8 mouse cellular contexts compared by ENCODE assay signal in the genomic region with DNA sequence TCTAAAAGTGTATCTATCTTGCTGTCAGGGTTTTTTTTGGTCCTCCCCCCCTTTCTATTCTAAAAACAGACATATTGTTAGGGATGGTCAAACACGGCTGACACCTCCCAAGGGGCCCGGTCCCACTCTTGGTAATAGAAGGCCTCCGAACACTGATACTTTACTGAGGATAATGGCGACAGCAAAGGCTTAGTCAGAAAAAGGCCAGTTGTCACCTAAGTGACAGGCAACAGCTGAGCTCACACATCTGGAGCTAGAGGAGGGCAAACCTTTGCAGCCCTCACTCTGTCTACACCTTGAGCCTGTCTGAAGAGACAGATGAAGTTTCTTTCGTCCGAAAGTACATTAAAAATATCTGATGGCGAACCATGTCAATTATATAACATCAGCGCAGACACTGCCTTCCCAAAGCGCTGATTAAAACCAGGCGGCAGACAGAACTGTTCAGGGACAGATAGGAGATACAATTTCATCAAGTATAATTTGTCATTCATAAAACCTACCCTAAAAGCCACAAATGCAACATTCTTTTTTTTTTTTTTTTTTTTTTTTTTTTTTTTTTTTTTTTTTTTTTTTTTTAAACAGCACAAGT. TPM values are rescaled to one million over a fixed set of nuclear protein-coding genes. Genes with fewer than 3 reads are reported as not detected.
A peak's percentile ranks its signal among the peaks of the same experiment; 100 is the strongest.
DNase-seq lines count a peak whose midpoint lies in the region; ATAC-seq and TF ChIP-seq lines count a peak whose summit lies in the region.

No protein-coding gene starts in this region.

- H3K27me3 ChIP-seq in testis, adult 2 months (ENCODE audit: control insufficient read depth, insufficient read depth, low read length): no peaks in the 10 kb centered on the region
- no peaks in the 10 kb centered on the region for H3K27me3 ChIP-seq in limb, embryonic 12.5 days
- no peaks in the 10 kb centered on the region for H3K27me3 ChIP-seq in neural tube, embryonic 14.5 days (ENCODE audit: control insufficient read depth, insufficient read depth, low read length)

- peak; percentile 61 for DNase-seq in adrenal gland, adult 2 months
- no peak for DNase-seq in adrenal gland, postnatal 10 days
- no peak for DNase-seq in testis, postnatal 10 days (ENCODE audit: low spot score)
- DNase-seq in thymus, postnatal 36 days: no peak
- DNase-seq in urinary bladder, postnatal 10 days (ENCODE audit: low spot score): no peak

- H3K4me2 ChIP-seq in limb, embryonic 12.5 days: peak overlapping the region; percentile 73
- H3K4me2 ChIP-seq in neural tube, embryonic 14.5 days (ENCODE audit: low read depth, low read length): peak overlapping the region; percentile 93

- WGBS in limb, embryonic 12.5 days: 5% methylated on average over 10 of the region's 10 CpGs
- WGBS in neural tube, embryonic 14.5 days: 16% methylated on average over 10 of the region's 10 CpGs

- ATAC-seq in limb, embryonic 12.5 days (ENCODE audit: insufficient number of reproducible peaks, insufficient read depth, low FRiP score, low TSS enrichment, low read depth): no peak
- no peak for ATAC-seq in neural tube, embryonic 14.5 days (ENCODE audit: low read depth)

- no peaks in the 10 kb centered on the region for H3K9me3 ChIP-seq in limb, embryonic 12.5 days
- no peaks in the 10 kb centered on the region for H3K9me3 ChIP-seq in neural tube, embryonic 14.5 days (ENCODE audit: control insufficient read depth, low read length)

- no peak for TF ChIP-seq POLR2A in testis, adult 2 months (IDR thresholded peaks at IDR 0.05; ENCODE audit: control insufficient read depth, low read depth, low read length)

- no peak for TF ChIP-seq CTCF in testis, adult 2 months (IDR thresholded peaks at IDR 0.05; ENCODE audit: control insufficient read depth, insufficient read depth, insufficient replicate concordance, low read depth, low read length)

- H3K36me3 ChIP-seq in testis, adult 2 months (ENCODE audit: control insufficient read depth, insufficient read depth, low read length): no peaks in the 10 kb centered on the region
- no peaks in the 10 kb centered on the region for H3K36me3 ChIP-seq in limb, embryonic 12.5 days
- no peaks in the 10 kb centered on the region for H3K36me3 ChIP-seq in neural tube, embryonic 14.5 days (ENCODE audit: control insufficient read depth, insufficient read depth, low read length)

- peak overlapping the region; percentile 51 for H3K9ac ChIP-seq in limb, embryonic 12.5 days (replicated peaks)
- H3K9ac ChIP-seq in neural tube, embryonic 14.5 days (replicated peaks; ENCODE audit: low read depth, low read length): peak overlapping the region; percentile 82; the same call in 1 of the 2 replicates

- peaks cover 29% of the 10 kb centered on the region for H3K4me1 ChIP-seq in testis, adult 2 months (ENCODE audit: control insufficient read depth, insufficient read depth, low read length)
- peaks cover 59% of the 10 kb centered on the region for H3K4me1 ChIP-seq in limb, embryonic 12.5 days (replicated peaks)
- peaks cover 15% of the 10 kb centered on the region for H3K4me1 ChIP-seq in neural tube, embryonic 14.5 days (ENCODE audit: control insufficient read depth, insufficient read depth, low read length)

- H3K27ac ChIP-seq in testis, adult 2 months (ENCODE audit: control insufficient read depth, insufficient read depth, low read depth, low read length): peak overlapping the region; percentile 60; the same call in 1 of the 2 replicates
- peak overlapping the region; percentile 98 for H3K27ac ChIP-seq in limb, embryonic 12.5 days
- H3K27ac ChIP-seq in neural tube, embryonic 14.5 days (ENCODE audit: low read depth, low read length): peak overlapping the region; percentile 35

- peak overlapping the region; percentile 32; the same call in 1 of the 2 replicates for H3K4me3 ChIP-seq in testis, adult 2 months (ENCODE audit: control insufficient read depth, low read depth, low read length)
- H3K4me3 ChIP-seq in limb, embryonic 12.5 days (replicated peaks): peak overlapping the region; percentile 95
- peak overlapping the region; percentile 82 for H3K4me3 ChIP-seq in neural tube, embryonic 14.5 days (ENCODE audit: low read depth, low read length)

RNA-seq across cellular contexts. Expression of a gene that starts 1.3 kb away (rescaled TPM):
- 10 to 100 TPM; 15.7 to 19.4 TPM for total RNA-seq in adrenal gland, adult 2 months (2021)
- 6.0 and 8.6 TPM in 2 replicates for polyA plus RNA-seq in adrenal gland, adult 2 months (2012; rRNA removed)
- 10 to 100 TPM; 21.0 to 23.8 TPM for total RNA-seq in adrenal gland, postnatal 10 days (2021)
- 3.6 and 3.9 TPM in 2 replicates for polyA plus RNA-seq in testis, adult 2 months (2012; rRNA removed)
- polyA plus RNA-seq in limb, embryonic 12.5 days (2016; fragmentation: Nextera tagmentation; extraction: Ambion mirVana): 56.5 and 61.5 TPM in 2 replicates
- polyA plus RNA-seq in neural tube, embryonic 14.5 days (2014; fragmentation: Nextera tagmentation; extraction: Ambion mirVana): 26.9 and 27.3 TPM in 2 replicates

Comparison
In these comparisons a context has a peak if more than half of its experiments do, and no peak if none do; other contexts are left out.
1. H3K27ac ChIP-seq: peak in every context shown above with its lines; median percentile 98 in limb, embryonic 12.5 days; 60 in testis, adult 2 months; 35 in neural tube, embryonic 14.5 days.
2. H3K4me3 ChIP-seq: peak in every context shown above with its lines; median percentile 95 in limb, embryonic 12.5 days; 82 in neural tube, embryonic 14.5 days; 32 in testis, adult 2 months.